ENCODE assay signal across 26 mouse cellular contexts in genomic region chr10:117282551-117282950, GRCm38 (mm10). TPM values are rescaled to one million over a fixed set of nuclear protein-coding genes. Genes with fewer than 3 reads are reported as not detected.
A peak's percentile ranks its signal among the peaks of the same experiment; 100 is the strongest.
DNase-seq lines count a peak whose midpoint lies in the region; TF ChIP-seq lines count a peak whose summit lies in the region.
"Had no signal": no experiment of that assay in that cellular context is flagged by ENCODE, and none has a peak within 500 bp of the region (broad histone marks: within the 10 kb centered on the region; RNA-seq: fewer than 3 reads in every experiment).

No protein-coding gene starts in this region.

- no peak overlapping the region; the same call in 1 of the 2 replicates for H3K27ac ChIP-seq in bone marrow, adult 2 months (ENCODE audit: control insufficient read depth, insufficient read depth, low read depth, low read length, poor library complexity)
- peak overlapping the region; percentile 92 for H3K27ac ChIP-seq in macrophage
- H3K27ac ChIP-seq: embryonic facial prominence, embryonic 12.5 days; forebrain, embryonic 15.5 days; heart, embryonic 10.5 days; heart, embryonic 15.5 days; hindbrain, embryonic 15.5 days had no signal

- WGBS in lung, adult 2 months = 63% methylated on average over 2 of the region's 2 CpGs
- WGBS in bone marrow, adult 2 months = 53% methylated on average over 2 of the region's 2 CpGs
- WGBS in macrophage (ENCODE audit: missing documents) = 67% methylated on average over 2 of the region's 2 CpGs

- peaks cover 5% of the 10 kb centered on the region; the same call in 1 of the 2 replicates for H3K36me3 ChIP-seq in macrophage (ENCODE audit: inconsistent target)
- H3K36me3 ChIP-seq: embryonic facial prominence, embryonic 12.5 days; forebrain, embryonic 15.5 days; G1E; heart, embryonic 10.5 days; heart, embryonic 15.5 days; hindbrain, embryonic 15.5 days had no signal

- DNase-seq in lung, adult 2 months = no peak
- DNase-seq in lung, postnatal 36 days = no peak
- peak; percentile 6 for DNase-seq in Muller cell, postnatal 12 days (ENCODE audit: inconsistent ontology term)
- no peak for DNase-seq in ovary, postnatal 10 days (ENCODE audit: low spot score)
- DNase-seq in right cerebral cortex, postnatal 36 days (ENCODE audit: low spot score in 2 of 2) = no peak
- DNase-seq in heart, postnatal 36 days = no peak
- DNase-seq: cerebellum, adult 11-12 months; cerebellum, adult 9-10 months; cerebellum, postnatal 25 days had no signal

- no peaks in the 10 kb centered on the region; the same call in none of the 2 replicates for H3K4me1 ChIP-seq in lung, adult 2 months (ENCODE audit: control insufficient read depth, insufficient read depth, low read length)
- no peaks in the 10 kb centered on the region; the same call in 1 of the 2 replicates for H3K4me1 ChIP-seq in bone marrow, adult 2 months (ENCODE audit: control insufficient read depth, insufficient read depth, low read length)
- H3K4me1 ChIP-seq: embryonic facial prominence, embryonic 12.5 days; forebrain, embryonic 15.5 days; hindbrain, embryonic 15.5 days had no signal

- peaks cover 59% of the 10 kb centered on the region for H3K79me2 ChIP-seq in macrophage (ENCODE audit: inconsistent target)

- intact Hi-C loops in heart, postnatal 36 days (cut with DNase I) = no loop called here

- TF ChIP-seq POLR2A in lung, adult 2 months (IDR thresholded peaks at IDR 0.05; ENCODE audit: borderline replicate concordance, extremely low read depth, low read depth, low read length) = no peak
- TF ChIP-seq POLR2A in bone marrow, adult 2 months (IDR thresholded peaks at IDR 0.05; ENCODE audit: borderline replicate concordance, control insufficient read depth, low read depth, low read length) = no peak

- peak overlapping the region; percentile 23 for H3K4me3 ChIP-seq in lung, adult 2 months (replicated peaks; ENCODE audit: extremely low read depth, low read depth, low read length)
- H3K4me3 ChIP-seq in bone marrow, adult 2 months (replicated peaks; ENCODE audit: control insufficient read depth, low read depth, low read length) = peak overlapping the region; percentile 55
- H3K4me3 ChIP-seq in macrophage (ENCODE audit: inconsistent target) = peak overlapping the region; percentile 83
- H3K4me3 ChIP-seq: embryonic facial prominence, embryonic 12.5 days; forebrain, embryonic 15.5 days; heart, embryonic 10.5 days; heart, embryonic 15.5 days; hindbrain, embryonic 15.5 days had no signal

- TF ChIP-seq CTCF in lung, adult 2 months (IDR thresholded peaks at IDR 0.05; ENCODE audit: insufficient read depth, low read length) = no peak
- no peak for TF ChIP-seq CTCF in bone marrow, adult 2 months (IDR thresholded peaks at IDR 0.05; ENCODE audit: control insufficient read depth, insufficient read depth, low read length)

RNA-seq across cellular contexts. Expression of gene Lyz2, which starts 0.4 kb away (rescaled TPM):
- polyA plus RNA-seq in lung, adult 2 months (2012; rRNA removed) = 3,937 and 4,776 TPM in 2 replicates
- 276 and 1,158 TPM in 2 replicates for polyA plus RNA-seq in bone marrow, adult 2 months (2011; ENCODE audit: insufficient read depth, insufficient read length, low replicate concordance, missing spikeins)
- total RNA-seq in macrophage (2018; cell fraction: chromatin; rRNA removed) = 1,000 to 10,000 TPM in 1 of 26 experiments, 100 to 1,000 TPM in 25; 167 to 1,242 (median 625) TPM
- over 10,000 TPM in 25 of 26 experiments, 1,000 to 10,000 TPM in 1; 9,978 to 23,163 (median 15,255) TPM for total RNA-seq in macrophage (2018; cell fraction: cytosol; rRNA removed)
- total RNA-seq in macrophage (2018; cell fraction: nucleus; rRNA removed) = over 10,000 TPM in 2 of 26 experiments, 1,000 to 10,000 TPM in 24; 1,420 to 12,393 (median 7,308) TPM
- 16,156 to 35,026 TPM (median 20,022 TPM) in 3 replicates for polyA plus RNA-seq in macrophage (2018)
- total RNA-seq in heart, postnatal 36 days (2021) = 100 to 1,000 TPM; 148 to 201 TPM

RNA-seq across cellular contexts. Expression of gene Lyz1, which starts 10.1 kb away (rescaled TPM):
- polyA plus RNA-seq in lung, adult 2 months (2012; rRNA removed) = 304 and 343 TPM in 2 replicates
- 5.6 TPM in 1 of 2 replicates, not detected in the other for polyA plus RNA-seq in bone marrow, adult 2 months (2011; ENCODE audit: insufficient read depth, insufficient read length, low replicate concordance, missing spikeins)
- total RNA-seq in macrophage (2018; cell fraction: chromatin; rRNA removed) = 1 to 10 TPM in 2 of 26 experiments, under 1 TPM in 6, not detected in 18; 0.59 to 1.1 (median 0.81) TPM
- total RNA-seq in macrophage (2018; cell fraction: cytosol; rRNA removed) = 1 to 10 TPM; 2.7 to 9.2 (median 5.1) TPM
- 1 to 10 TPM in 25 of 26 experiments, not detected in 1; 1.0 to 5.4 (median 2.7) TPM for total RNA-seq in macrophage (2018; cell fraction: nucleus; rRNA removed)
- polyA plus RNA-seq in macrophage (2018) = 3.4 to 8.7 TPM (median 5.9 TPM) in 3 replicates
- 10 to 100 TPM; 14.0 to 16.1 TPM for total RNA-seq in heart, postnatal 36 days (2021)
- polyA plus RNA-seq: CD4-positive, CD25-positive, alpha-beta regulatory T cell, adult 4 months; embryonic facial prominence, embryonic 12.5 days; forebrain, embryonic 11.5 days; forebrain, embryonic 15.5 days; G1E; hindbrain, embryonic 11.5 days; hindbrain, embryonic 15.5 days had no signal

RNA-seq across cellular contexts. Expression of gene 9530003J23Rik, which starts 44.0 kb away (rescaled TPM):
- polyA plus RNA-seq in lung, adult 2 months (2012; rRNA removed) = 0.14 and 0.27 TPM in 2 replicates
- polyA plus RNA-seq in bone marrow, adult 2 months (2011; ENCODE audit: insufficient read depth, insufficient read length, low replicate concordance, missing spikeins) = not detected in 2 replicates
- total RNA-seq in macrophage (2018; cell fraction: chromatin; rRNA removed) = not detected
- not detected for total RNA-seq in macrophage (2018; cell fraction: cytosol; rRNA removed)
- not detected for total RNA-seq in macrophage (2018; cell fraction: nucleus; rRNA removed)
- not detected in 3 replicates for polyA plus RNA-seq in macrophage (2018)
- total RNA-seq in heart, postnatal 36 days (2021) = not detected
- total RNA-seq: adrenal gland, adult 18-20 months; adrenal gland, postnatal 14 days; gastrocnemius, adult 8-10 months; gastrocnemius, postnatal 36 days; heart, postnatal 25 days had no signal
- polyA plus RNA-seq: CD4-positive, CD25-positive, alpha-beta regulatory T cell, adult 4 months; cortical plate, adult 2 months; embryonic facial prominence, embryonic 12.5 days; forebrain, embryonic 11.5 days; forebrain, embryonic 15.5 days; G1E; heart, embryonic 10.5 days; heart, embryonic 15.5 days; hindbrain, embryonic 11.5 days; hindbrain, embryonic 15.5 days had no signal

RNA-seq across cellular contexts. Expression of gene Yeats4, which starts 58.2 kb away (rescaled TPM):
- polyA plus RNA-seq in lung, adult 2 months (2012; rRNA removed) = 19.8 and 21.3 TPM in 2 replicates
- polyA plus RNA-seq in bone marrow, adult 2 months (2011; ENCODE audit: insufficient read depth, insufficient read length, low replicate concordance, missing spikeins) = 53.4 and 59.1 TPM in 2 replicates
- total RNA-seq in macrophage (2018; cell fraction: chromatin; rRNA removed) = 10 to 100 TPM in 25 of 26 experiments, 1 to 10 TPM in 1; 9.6 to 23.5 (median 14.8) TPM
- total RNA-seq in macrophage (2018; cell fraction: cytosol; rRNA removed) = 10 to 100 TPM; 30.7 to 54.9 (median 39.1) TPM
- 10 to 100 TPM; 16.0 to 33.8 (median 21.8) TPM for total RNA-seq in macrophage (2018; cell fraction: nucleus; rRNA removed)
- 55.6 to 78.5 TPM (median 58.7 TPM) in 3 replicates for polyA plus RNA-seq in macrophage (2018)
- 10 to 100 TPM; 28.3 to 28.8 TPM for total RNA-seq in heart, postnatal 36 days (2021)

Comparison
In these comparisons a context has a peak if more than half of its experiments do, and no peak if none do; other contexts are left out.
1. H3K4me3 ChIP-seq: peak in every context shown above with its lines; median percentile 83 in macrophage; 55 in bone marrow, adult 2 months; 23 in lung, adult 2 months.
2. RNA of gene Lyz1, which starts 10.1 kb away (polyA plus RNA-seq): 304 to 343 TPM in lung, adult 2 months; 5.6 TPM in bone marrow, adult 2 months and 3.4 to 8.7 TPM in macrophage; every median in the first group is over 10 times any median in the second.